ENCODE assay signal across 32 mouse cellular contexts in the genomic region with DNA sequence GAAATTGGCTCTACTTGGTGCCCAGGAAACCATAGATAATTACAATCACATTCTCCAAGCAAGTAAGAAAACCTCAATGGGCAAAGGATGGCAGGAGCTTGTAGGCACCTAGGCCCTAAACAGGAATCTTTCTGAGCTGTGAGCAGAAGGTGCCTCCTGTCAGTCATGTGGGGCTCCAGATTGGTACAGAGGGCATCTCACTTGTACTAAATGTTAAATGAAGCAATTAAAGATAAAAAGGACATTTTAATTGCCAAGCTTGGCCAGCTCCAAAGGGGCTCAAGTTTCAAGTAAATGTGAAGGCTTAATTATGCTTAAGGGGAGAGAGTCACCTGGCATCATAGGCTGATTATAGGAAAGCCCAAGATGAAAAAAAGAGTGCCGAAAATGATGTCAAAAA.
"Had no signal": no experiment of that assay in that cellular context is flagged by ENCODE, and none has a peak within 500 bp of the region (broad histone marks: within the 10 kb centered on the region; RNA-seq: fewer than 3 reads in every experiment).

No protein-coding gene starts in this region.

- H3K9ac ChIP-seq: heart, embryonic 15.5 days; hindbrain, embryonic 12.5 days; hindbrain, embryonic 13.5 days; hindbrain, embryonic 14.5 days; hindbrain, embryonic 15.5 days; intestine, embryonic 15.5 days; kidney, embryonic 15.5 days had no signal

- ATAC-seq: hindbrain, embryonic 16.5 days; hindbrain, postnatal 0 days; inflammation-experienced regulatory T-cells, adult 6 months; intestine, embryonic 15.5 days; intestine, embryonic 16.5 days; intestine, postnatal 0 days had no signal

- H3K27me3 ChIP-seq: heart, embryonic 15.5 days; hindbrain, embryonic 12.5 days; hindbrain, embryonic 13.5 days; hindbrain, embryonic 15.5 days; intestine, embryonic 15.5 days; kidney, embryonic 15.5 days had no signal

- DNase-seq: heart, postnatal 10 days; heart, postnatal 14 days; heart, postnatal 36 days; heart, postnatal 4 days; kidney, adult 11 months; kidney, adult 18-20 months; kidney, adult 2 months; kidney, adult 8-10 months; kidney, adult 9 months; kidney, postnatal 10 days; kidney, postnatal 14 days; kidney, postnatal 25 days; kidney, postnatal 36 days; kidney, postnatal 4 days; layer of hippocampus, adult 9-11 months; layer of hippocampus, postnatal 36 days had no signal

- H3K4me1 ChIP-seq: hindbrain, embryonic 12.5 days; hindbrain, embryonic 15.5 days; intestine, embryonic 15.5 days had no signal

- H3K36me3 ChIP-seq: heart, embryonic 15.5 days; hindbrain, embryonic 10.5 days; hindbrain, embryonic 12.5 days; hindbrain, embryonic 13.5 days; hindbrain, embryonic 15.5 days; intestine, embryonic 15.5 days; kidney, embryonic 15.5 days had no signal

- H3K9me3 ChIP-seq: heart, embryonic 15.5 days; hindbrain, embryonic 10.5 days; hindbrain, embryonic 12.5 days; hindbrain, embryonic 13.5 days; intestine, embryonic 15.5 days; kidney, embryonic 15.5 days had no signal

- H3K4me2 ChIP-seq: heart, embryonic 15.5 days; hindbrain, embryonic 12.5 days; hindbrain, embryonic 13.5 days; hindbrain, embryonic 14.5 days; hindbrain, embryonic 15.5 days; intestine, embryonic 15.5 days; kidney, embryonic 15.5 days had no signal

- H3K4me3 ChIP-seq: heart, embryonic 15.5 days; hindbrain, embryonic 10.5 days; hindbrain, embryonic 12.5 days; hindbrain, embryonic 13.5 days; hindbrain, embryonic 15.5 days; intestine, embryonic 15.5 days; kidney, embryonic 15.5 days; layer of hippocampus, adult 2 months; left cerebral cortex, adult 2 months had no signal

- H3K27ac ChIP-seq: heart, embryonic 15.5 days; hindbrain, embryonic 10.5 days; hindbrain, embryonic 12.5 days; hindbrain, embryonic 13.5 days; hindbrain, embryonic 14.5 days; hindbrain, embryonic 15.5 days; hindbrain, postnatal 0 days; intestine, embryonic 15.5 days; kidney, embryonic 15.5 days; kidney, postnatal 0 days; layer of hippocampus, adult 2 months; left cerebral cortex, adult 2 months had no signal
